Mouse (Mus musculus): ENCODE results near the gene Stom.
A peak's percentile ranks its signal among the peaks of the same experiment; 100 is the strongest.

DNA sequence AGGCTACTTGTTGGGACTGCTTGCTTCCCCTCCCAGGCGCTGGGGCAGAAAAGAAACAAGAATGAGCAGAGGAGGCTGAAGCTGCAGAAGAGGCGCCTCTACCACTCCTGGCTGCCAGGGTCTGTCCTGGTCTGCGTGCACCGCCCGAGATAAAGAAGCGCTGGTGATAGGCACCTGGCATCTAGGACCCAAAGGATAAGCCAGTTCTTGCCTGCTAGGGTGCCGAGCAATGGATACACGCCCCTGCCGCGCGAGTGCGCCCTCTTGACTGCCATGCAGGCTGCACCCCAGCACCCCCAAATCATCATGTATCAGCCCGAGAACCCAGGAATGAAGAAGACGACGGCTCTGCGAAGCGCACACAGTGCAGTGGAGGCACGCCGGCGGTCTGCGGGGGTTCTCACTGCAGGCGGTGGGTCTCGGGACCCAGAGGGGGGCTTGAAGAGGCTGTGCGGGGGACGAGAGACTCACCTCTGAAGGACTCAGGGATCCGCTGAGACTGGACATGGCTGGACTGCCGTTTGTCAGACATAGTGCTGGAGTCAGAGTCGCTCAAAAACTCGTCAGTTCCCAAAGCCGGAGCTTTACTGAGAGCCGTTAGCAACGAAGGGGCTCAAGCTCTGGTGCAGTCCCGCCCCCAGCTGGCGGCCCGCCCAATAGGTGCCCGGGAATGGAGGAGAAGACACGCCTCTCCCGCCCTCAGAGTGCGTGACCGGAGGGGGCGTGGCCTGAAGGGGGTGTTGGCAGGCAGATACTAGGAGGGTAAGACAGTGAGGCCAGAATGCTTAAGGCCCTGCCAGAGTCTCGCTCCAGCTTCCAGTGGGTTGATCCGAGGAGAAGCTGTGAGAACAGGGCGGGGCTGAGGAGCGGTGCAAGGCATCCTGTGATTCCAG, at the start of gene Stom:
- TF ChIP-seq CTCF (conservative IDR thresholded peaks at IDR 0.05; ENCODE audit: insufficient read depth, insufficient read length, low read depth, low read length): no peak
- TF ChIP-seq POLR2A (IDR thresholded peaks at IDR 0.05; ENCODE audit: low read depth, low read length): peak; percentile 65

Measured in kidney, adult 2 months (tissue).